Mouse (Mus musculus) hindbrain, embryonic 11.5 days (tissue): ENCODE measurements at regions not wholly inside any gene's neighbourhood (a gene's known extent, or its start where the extent isn't known, plus 50 kb on each side); places are given as distances from the start of the nearest gene placed in this dataset.

Source experiments
- ATAC-seq: fragments of 200-750 bp; cut with Nextera tagmentation; 2 replicates; pipeline ENCODE4 v1.8.0; 2017; ENCODE audit warnings: mild to moderate bottlenecking, moderate TSS enrichment, moderate library complexity; ENCODE audit not compliant: low FRiP score
- DNase-seq: peaks from one replicate; pipeline ENCODE4 v3.0.0-alpha.2; 2015; ENCODE audit warnings: low spot score
- H3K27ac ChIP-seq: fragments of 300-500 bp; sonication (generic); 2 replicates; pipeline ENCODE4 v1.5.1; 2014; ENCODE audit warnings: mild to moderate bottlenecking, low read depth, low read length
- H3K27me3 ChIP-seq: fragments of 300-500 bp; sonication (generic); 2 replicates; pipeline ENCODE4 v1.6.1; 2014; ENCODE audit warnings: mild to moderate bottlenecking, low read length, moderate library complexity, mixed read lengths; ENCODE audit not compliant: control insufficient read depth, insufficient read depth
- H3K36me3 ChIP-seq: fragments of 300-500 bp; sonication (generic); 2 replicates; pipeline ENCODE4 v1.6.1; 2014; ENCODE audit warnings: mild to moderate bottlenecking, low read length, moderate library complexity, mixed read lengths; ENCODE audit not compliant: control insufficient read depth, insufficient read depth
- H3K4me1 ChIP-seq: fragments of 300-500 bp; sonication (generic); replicated peaks from 2 replicates; pipeline ENCODE4 v1.6.1; 2014; ENCODE audit warnings: low read length, mixed read lengths; ENCODE audit not compliant: control insufficient read depth, insufficient read depth
- H3K4me2 ChIP-seq: fragments of 300-500 bp; sonication (generic); replicated peaks from 2 replicates; pipeline ENCODE4 v1.6.1; 2014; ENCODE audit warnings: mild to moderate bottlenecking, low read depth, low read length
- H3K4me3 ChIP-seq: fragments of 300-500 bp; sonication (generic); 2 replicates; pipeline ENCODE4 v1.5.1; 2014; ENCODE audit warnings: low read depth, low read length
- H3K9ac ChIP-seq: fragments of 300-500 bp; sonication (generic); 2 replicates; pipeline ENCODE4 v1.6.1; 2014; ENCODE audit warnings: low read depth, low read length
- H3K9me3 ChIP-seq: fragments of 300-500 bp; sonication (generic); 2 replicates; pipeline ENCODE4 v1.6.1; 2016; ENCODE audit warnings: low read length; ENCODE audit not compliant: control insufficient read depth
- WGBS: fragments of 180-500 bp; shearing (Covaris S2); extraction: QIAGEN DNeasy Blood & Tissue Kit; methylation state at CpG from one replicate; pipeline ENCODE4 v1.1.7; 2014; 5-methylcytosine and 5-hydroxymethylcytosine counted together

DNA sequence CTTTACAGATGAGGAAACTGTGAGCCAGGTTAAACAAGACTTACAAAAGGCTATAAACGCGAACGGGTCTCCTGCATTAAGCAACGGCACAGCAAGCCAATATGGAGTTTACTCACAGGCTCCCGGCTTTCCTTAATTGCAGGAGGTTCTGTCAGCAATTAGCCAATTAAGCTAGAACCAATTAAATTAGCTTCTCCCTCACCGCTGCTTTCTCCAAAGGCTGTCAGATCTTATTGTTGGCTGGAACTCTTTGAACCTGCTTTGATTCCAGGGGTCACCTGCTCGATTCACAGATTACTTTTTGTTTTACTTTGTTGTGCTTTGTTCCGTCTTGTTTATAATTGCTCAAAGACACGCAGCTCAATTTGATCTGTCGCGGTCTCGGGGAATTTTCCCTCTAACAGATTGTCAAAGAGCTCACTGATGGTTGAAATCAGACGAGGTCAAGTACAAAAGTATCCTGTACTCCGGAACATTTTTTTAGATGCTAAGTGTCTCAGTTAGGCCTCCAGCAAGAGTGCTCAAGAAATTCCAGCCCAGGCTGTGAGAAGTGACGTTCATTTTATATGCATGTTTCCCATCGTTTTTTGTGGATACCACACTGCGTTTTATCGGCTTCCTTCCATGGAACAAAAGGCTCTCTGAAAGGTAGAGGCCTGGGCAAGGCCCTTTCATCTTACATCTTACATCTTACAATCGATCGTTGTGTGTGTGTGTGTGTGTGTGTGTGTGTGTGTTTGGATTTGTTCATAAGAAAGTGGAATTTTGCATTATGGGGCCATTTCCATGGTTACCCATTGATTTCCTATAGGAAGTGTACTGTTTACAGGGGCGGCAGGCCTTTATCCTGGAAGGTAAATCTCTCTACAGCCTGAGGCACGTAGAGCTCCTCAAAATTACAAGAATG, 181.9 kb downstream of the Lrrn1 start:
- Histone ChIP-seq H3K27me3 (no peaks in the 10 kb centered on the region), H3K27ac (no peak overlapping the region), H3K4me1 (no peaks in the 10 kb centered on the region), H3K4me2 (no peak overlapping the region), H3K9me3 (no peaks in the 10 kb centered on the region), H3K4me3 (no peak overlapping the region), H3K36me3 (no peaks in the 10 kb centered on the region), H3K9ac (no peak overlapping the region)
- DNase-seq (peak; percentile 19), ATAC-seq (peak; percentile 31)
- 41% methylated on average over 22 of the region's 22 CpGs for WGBS

DNA sequence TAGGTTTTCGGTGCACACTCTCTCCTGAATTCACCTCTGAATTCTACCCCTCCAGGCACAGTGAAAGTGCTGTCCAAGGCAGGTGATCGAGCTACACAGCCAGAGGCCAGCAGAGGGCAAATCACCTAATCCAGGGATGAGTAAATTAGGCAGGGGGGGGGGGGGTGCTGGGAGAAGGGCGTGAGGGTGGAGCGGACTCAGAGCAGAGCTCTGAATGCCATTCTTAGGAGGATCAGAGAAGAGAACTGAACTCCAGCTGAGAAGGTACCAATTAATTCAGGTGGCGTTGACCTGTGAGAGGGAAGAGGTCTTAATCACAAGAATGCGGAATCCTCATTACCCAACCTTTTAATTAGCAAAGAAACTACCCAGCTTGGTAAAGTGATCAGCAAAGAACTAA, 183.5 kb downstream of the Lrrn1 start:
- no peak overlapping the region for H3K4me2 ChIP-seq
- no peaks in the 10 kb centered on the region for H3K27me3 ChIP-seq
- no peaks in the 10 kb centered on the region for H3K9me3 ChIP-seq
- no peak overlapping the region for H3K27ac ChIP-seq
- H3K4me3 ChIP-seq: no peak overlapping the region
- WGBS: 28% methylated on average over 6 of the region's 6 CpGs
- no peaks in the 10 kb centered on the region for H3K4me1 ChIP-seq
- no peaks in the 10 kb centered on the region for H3K36me3 ChIP-seq
- DNase-seq (no peak), ATAC-seq (no peak; the same call in 1 of the 2 replicates)
- no peak overlapping the region for H3K9ac ChIP-seq

DNA sequence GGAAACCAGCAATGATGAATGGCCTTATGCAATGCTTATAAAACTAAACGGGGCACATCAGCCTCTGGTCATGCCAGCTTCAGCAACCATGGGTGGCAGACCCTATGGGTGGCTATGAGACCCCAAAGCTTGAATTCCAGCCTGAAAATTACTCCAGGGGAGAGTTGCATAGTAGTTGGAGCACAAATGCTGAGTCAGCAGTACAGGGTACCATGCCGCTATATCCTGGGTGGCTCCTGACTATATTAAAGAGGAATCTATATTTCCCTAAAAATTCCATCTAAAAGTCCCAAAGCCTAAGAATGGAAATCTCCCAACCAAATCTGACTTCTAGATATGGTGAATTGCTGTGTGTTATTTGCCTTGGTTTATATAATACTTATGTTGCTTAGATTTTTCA, 187.6 kb downstream of the Lrrn1 start:
- ATAC-seq: no peak
- no peaks in the 10 kb centered on the region for H3K36me3 ChIP-seq
- no peak overlapping the region for H3K9ac ChIP-seq
- H3K4me2 ChIP-seq: no peak overlapping the region
- H3K9me3 ChIP-seq: no peaks in the 10 kb centered on the region
- no peak for DNase-seq
- WGBS: 96% methylated on average over 2 of the region's 2 CpGs
- no peak overlapping the region for H3K4me3 ChIP-seq
- no peaks in the 10 kb centered on the region for H3K27me3 ChIP-seq
- H3K27ac ChIP-seq: no peak overlapping the region
- H3K4me1 ChIP-seq: no peaks in the 10 kb centered on the region

GRCm38 (mm10) chr6:107730294-107730693, 200.7 kb downstream of the Lrrn1 start:
- no peak overlapping the region for H3K4me2 ChIP-seq
- 88% methylated on average over 4 of the region's 4 CpGs for WGBS
- H3K27ac ChIP-seq: no peak overlapping the region
- no peaks in the 10 kb centered on the region for H3K27me3 ChIP-seq
- H3K36me3 ChIP-seq: no peaks in the 10 kb centered on the region
- no peaks in the 10 kb centered on the region for H3K4me1 ChIP-seq
- H3K9ac ChIP-seq: no peak overlapping the region
- no peaks in the 10 kb centered on the region for H3K9me3 ChIP-seq
- DNase-seq (no peak), ATAC-seq (no peak)
- H3K4me3 ChIP-seq: no peak overlapping the region

DNA sequence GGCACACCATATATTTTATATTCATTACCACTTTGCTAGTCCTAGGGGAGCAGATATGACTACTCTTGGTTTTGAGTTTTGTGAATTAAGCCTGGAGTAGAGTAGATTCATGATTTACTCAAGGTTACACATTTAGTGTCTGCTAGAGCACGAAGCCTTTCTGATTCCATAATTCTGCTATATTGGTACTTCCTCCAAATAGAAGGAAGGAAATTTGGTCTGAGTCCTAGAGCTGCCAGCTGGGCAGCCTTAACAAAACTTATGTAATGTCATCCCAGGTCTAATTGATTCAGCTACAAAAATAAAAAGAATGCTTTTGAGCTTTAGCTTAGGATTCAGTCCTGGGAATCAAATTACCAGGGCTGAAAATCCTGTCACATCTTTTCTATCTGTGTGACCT, 205.2 kb downstream of the Lrrn1 start:
- no peak for DNase-seq
- H3K4me1 ChIP-seq: no peaks in the 10 kb centered on the region
- H3K9ac ChIP-seq: no peak overlapping the region
- no peak overlapping the region for H3K4me3 ChIP-seq
- H3K27ac ChIP-seq: no peak overlapping the region
- no peaks in the 10 kb centered on the region for H3K36me3 ChIP-seq
- H3K4me2 ChIP-seq: no peak overlapping the region
- no peak for ATAC-seq
- WGBS: 91% methylated on average over 1 of the region's 1 CpGs
- H3K9me3 ChIP-seq: no peaks in the 10 kb centered on the region
- H3K27me3 ChIP-seq: no peaks in the 10 kb centered on the region

DNA sequence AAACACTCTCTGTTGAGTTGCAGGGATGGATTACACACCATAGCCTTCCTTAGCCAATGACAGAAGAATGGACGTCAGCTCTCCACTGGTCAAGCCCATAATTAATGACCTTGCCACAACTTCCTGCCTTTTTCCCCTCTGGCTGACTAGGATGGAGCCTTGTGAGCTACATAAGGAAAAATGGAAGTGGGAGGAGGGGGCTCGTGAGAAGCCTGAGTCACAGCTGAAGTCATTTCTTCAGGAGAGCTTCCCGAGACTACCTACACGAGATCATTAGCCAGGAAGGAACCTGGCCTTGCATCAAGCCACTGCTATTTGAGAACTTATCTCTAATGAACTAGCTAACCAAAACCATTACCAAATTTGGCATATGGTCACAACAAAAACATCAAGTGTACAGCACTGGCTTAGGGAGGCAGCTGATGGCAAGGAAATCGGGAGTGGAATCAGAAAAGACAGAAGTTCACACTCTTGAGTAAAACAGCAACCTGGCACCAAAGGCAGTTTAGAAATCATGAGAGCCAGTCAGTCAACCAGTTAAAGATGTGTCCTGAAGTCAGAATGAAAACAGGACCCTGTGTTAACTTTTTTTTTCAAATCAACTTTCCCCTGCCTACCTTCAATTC, 219.7 kb downstream of the Lrrn1 start:
- no peaks in the 10 kb centered on the region for H3K4me1 ChIP-seq
- H3K4me3 ChIP-seq: no peak overlapping the region
- no peaks in the 10 kb centered on the region for H3K9me3 ChIP-seq
- 79% methylated on average over 5 of the region's 5 CpGs for WGBS
- H3K4me2 ChIP-seq: no peak overlapping the region
- DNase-seq (no peak), ATAC-seq (no peak)
- H3K27ac ChIP-seq: no peak overlapping the region
- H3K9ac ChIP-seq: no peak overlapping the region
- H3K36me3 ChIP-seq: no peaks in the 10 kb centered on the region
- no peaks in the 10 kb centered on the region for H3K27me3 ChIP-seq

DNA sequence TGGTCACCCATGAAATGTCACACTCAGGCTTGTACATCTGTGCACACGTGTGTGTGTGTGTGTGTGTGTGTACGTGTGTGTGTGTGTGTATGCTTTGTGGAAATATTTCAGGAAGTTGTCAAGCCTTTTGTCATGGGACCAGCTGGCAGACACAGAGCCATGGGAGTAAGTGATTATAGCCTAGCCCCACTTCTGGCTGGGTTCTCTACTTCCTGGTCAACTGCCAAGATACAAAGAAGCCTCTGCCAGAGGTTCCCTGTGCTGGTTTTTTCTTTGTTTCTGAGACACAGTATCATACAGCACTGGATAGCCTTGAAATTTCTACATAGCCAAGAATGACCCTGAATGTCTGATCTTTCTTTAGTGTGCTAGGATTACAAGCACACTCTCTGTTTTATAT, 220.2 kb downstream of the Lrrn1 start:
- WGBS: 73% methylated on average over 2 of the region's 2 CpGs
- H3K36me3 ChIP-seq: no peaks in the 10 kb centered on the region
- no peaks in the 10 kb centered on the region for H3K4me1 ChIP-seq
- H3K9ac ChIP-seq: no peak overlapping the region
- H3K9me3 ChIP-seq: no peaks in the 10 kb centered on the region
- ATAC-seq (no peak), DNase-seq (no peak)
- no peak overlapping the region for H3K4me3 ChIP-seq
- H3K27ac ChIP-seq: no peak overlapping the region
- H3K4me2 ChIP-seq: no peak overlapping the region
- no peaks in the 10 kb centered on the region for H3K27me3 ChIP-seq

DNA sequence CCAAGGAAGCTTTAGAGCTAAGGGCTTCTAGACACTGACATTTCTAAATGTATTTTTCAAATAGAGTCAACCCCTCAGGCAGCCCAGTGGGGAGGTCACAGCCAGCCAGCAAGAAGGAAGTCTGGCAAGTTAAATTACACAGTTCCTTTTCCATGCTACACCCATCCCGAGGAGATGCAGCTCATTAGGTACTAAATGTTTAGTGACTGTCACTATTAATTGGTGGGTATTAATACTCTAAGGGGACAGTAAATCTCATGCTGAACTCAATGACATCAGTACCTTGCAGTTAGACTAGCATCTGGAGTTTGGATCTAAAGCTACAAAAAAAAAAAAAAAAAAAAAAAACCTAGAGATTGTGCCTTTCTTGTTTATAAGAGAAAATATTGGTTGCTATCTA, 222.6 kb downstream of the Lrrn1 start:
- no peaks in the 10 kb centered on the region for H3K4me1 ChIP-seq
- no peak overlapping the region for H3K4me2 ChIP-seq
- H3K36me3 ChIP-seq: no peaks in the 10 kb centered on the region
- no peak overlapping the region for H3K9ac ChIP-seq
- 77% methylated on average over 1 of the region's 1 CpGs for WGBS
- no peak overlapping the region for H3K27ac ChIP-seq
- ATAC-seq (no peak), DNase-seq (no peak)
- H3K4me3 ChIP-seq: no peak overlapping the region
- no peaks in the 10 kb centered on the region for H3K9me3 ChIP-seq
- no peaks in the 10 kb centered on the region for H3K27me3 ChIP-seq

DNA sequence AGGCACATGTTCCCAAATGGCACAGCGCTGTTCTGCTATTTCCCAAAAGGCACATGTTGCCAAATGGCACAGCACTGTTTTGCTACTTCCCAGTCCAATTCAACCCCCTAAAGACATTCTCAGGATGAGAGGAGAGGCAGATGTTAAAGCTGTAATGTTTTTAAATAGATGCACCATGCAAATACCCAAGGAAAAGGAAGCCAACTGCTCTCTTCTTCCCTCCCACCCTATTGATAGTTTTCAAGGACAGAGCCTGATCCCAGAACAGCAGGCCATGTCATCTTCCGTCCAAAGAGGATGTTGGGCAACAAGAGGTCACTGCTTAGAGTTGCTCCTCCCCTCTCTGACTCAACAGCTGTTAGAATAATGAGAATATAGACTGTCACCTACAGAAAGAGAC, 225.6 kb downstream of the Lrrn1 start:
- Histone ChIP-seq H3K4me2 (no peak overlapping the region), H3K27ac (no peak overlapping the region), H3K36me3 (no peaks in the 10 kb centered on the region), H3K4me3 (no peak overlapping the region), H3K9me3 (no peaks in the 10 kb centered on the region), H3K27me3 (no peaks in the 10 kb centered on the region), H3K4me1 (no peaks in the 10 kb centered on the region), H3K9ac (no peak overlapping the region)
- DNase-seq (no peak), ATAC-seq (no peak)
- 72% methylated on average over 2 of the region's 2 CpGs for WGBS
